Mouse (Mus musculus): ENCODE data around the gene Ebp. TPM values are rescaled to one million over a fixed set of nuclear protein-coding genes. Genes with fewer than 3 reads are reported as not detected.
A peak's percentile ranks its signal among the peaks of the same experiment; 100 is the strongest.

The Ebp gene
- polyA plus RNA-seq (2014; fragmentation: Nextera tagmentation; extraction: Ambion mirVana), result 29.5 and 30.5 TPM in 2 replicates

- TF ChIP-seq CTCF (IDR thresholded peaks at IDR 0.05; ENCODE audit: low read depth), result no peak
- H3K36me3 ChIP-seq (ENCODE audit: insufficient read depth), result no peaks in the 10 kb centered on the region
- H3K4me2 ChIP-seq, result peak within 1 kb of the TSS; percentile 63
- peak within 1 kb of the TSS; percentile 58 for H3K9ac ChIP-seq
- ATAC-seq (ENCODE audit: insufficient read depth) (0 out of 2 replicates have a peak, but pooled peaks have one; percentile 3), DNase-seq (no peak)
- no peaks in the 10 kb centered on the region for H3K4me1 ChIP-seq (ENCODE audit: insufficient read depth)
- H3K4me3 ChIP-seq (ENCODE audit: low read depth, low read length), result peak within 1 kb of the TSS; percentile 50
- no peaks in the 10 kb centered on the region for H3K9me3 ChIP-seq (ENCODE audit: low read depth, low read length)
- H3K27me3 ChIP-seq (ENCODE audit: insufficient read depth, low read length), result no peaks in the 10 kb centered on the region
- peak within 1 kb of the TSS; percentile 46; the same call in 1 of the 2 replicates for H3K27ac ChIP-seq (ENCODE audit: low read depth)
- 13% methylated on average over 10 of the region's 10 CpGs for WGBS
Observed at GRCm38 (mm10) chrX:8193419-8193723, at the start of gene Ebp. Gene Ebp (minus strand): TSS chrX:8193512.

- no peaks in the 10 kb centered on the region for H3K4me1 ChIP-seq (ENCODE audit: insufficient read depth)
- no peaks in the 10 kb centered on the region for H3K9me3 ChIP-seq (ENCODE audit: low read depth, low read length)
- 73% methylated on average over 13 of the region's 13 CpGs for WGBS
- no peak overlapping the region for H3K4me3 ChIP-seq (ENCODE audit: low read depth, low read length)
- H3K9ac ChIP-seq, result no peak overlapping the region
- ATAC-seq (ENCODE audit: insufficient read depth) (no peak; the same call in 1 of the 2 replicates), DNase-seq (no peak)
- H3K4me2 ChIP-seq, result no peak overlapping the region
- no peak for TF ChIP-seq CTCF (IDR thresholded peaks at IDR 0.05; ENCODE audit: low read depth)
- no peaks in the 10 kb centered on the region for H3K27me3 ChIP-seq (ENCODE audit: insufficient read depth, low read length)
- H3K36me3 ChIP-seq (ENCODE audit: insufficient read depth), result 0 out of 2 replicates have a peak, but pooled peaks cover 9% of the 10 kb centered on the region
- H3K27ac ChIP-seq (ENCODE audit: low read depth), result no peak overlapping the region
Observed at GRCm38 (mm10) chrX:8238804-8239395, 45.6 kb upstream of the Ebp start.

GRCm38 (mm10) chrX:8236704-8237103, 43.4 kb upstream of the Ebp start:
- Histone ChIP-seq H3K9ac (no peak overlapping the region), H3K27ac (ENCODE audit: low read depth) (no peak overlapping the region), H3K4me2 (no peak overlapping the region), H3K4me3 (ENCODE audit: low read depth, low read length) (no peak overlapping the region), H3K27me3 (ENCODE audit: insufficient read depth, low read length) (no peaks in the 10 kb centered on the region), H3K9me3 (ENCODE audit: low read depth, low read length) (no peaks in the 10 kb centered on the region), H3K36me3 (ENCODE audit: insufficient read depth) (0 out of 2 replicates have a peak, but pooled peaks cover 6% of the 10 kb centered on the region), H3K4me1 (ENCODE audit: insufficient read depth) (no peaks in the 10 kb centered on the region)
- no peak for ATAC-seq (ENCODE audit: insufficient read depth)
- DNase-seq, result no peak
- WGBS, result 83% methylated on average over 2 of the region's 2 CpGs
- TF ChIP-seq CTCF (IDR thresholded peaks at IDR 0.05; ENCODE audit: low read depth), result no peak

GRCm38 (mm10) chrX:8233602-8234001, 40.3 kb upstream of the Ebp start:
- H3K27ac ChIP-seq (ENCODE audit: low read depth), result no peak overlapping the region
- TF ChIP-seq CTCF (IDR thresholded peaks at IDR 0.05; ENCODE audit: low read depth), result no peak
- no peak for ATAC-seq (ENCODE audit: insufficient read depth)
- no peaks in the 10 kb centered on the region for H3K36me3 ChIP-seq (ENCODE audit: insufficient read depth)
- H3K9me3 ChIP-seq (ENCODE audit: low read depth, low read length), result no peaks in the 10 kb centered on the region
- no peak for DNase-seq
- no peak overlapping the region for H3K4me2 ChIP-seq
- WGBS, result 74% methylated on average over 3 of the region's 3 CpGs
- H3K9ac ChIP-seq, result no peak overlapping the region
- no peaks in the 10 kb centered on the region for H3K27me3 ChIP-seq (ENCODE audit: insufficient read depth, low read length)
- H3K4me3 ChIP-seq (ENCODE audit: low read depth, low read length), result no peak overlapping the region
- H3K4me1 ChIP-seq (ENCODE audit: insufficient read depth), result no peaks in the 10 kb centered on the region

- Histone ChIP-seq H3K36me3 (ENCODE audit: insufficient read depth) (no peaks in the 10 kb centered on the region), H3K4me2 (no peak overlapping the region), H3K4me3 (ENCODE audit: low read depth, low read length) (no peak overlapping the region), H3K9ac (no peak overlapping the region), H3K27me3 (ENCODE audit: insufficient read depth, low read length) (no peaks in the 10 kb centered on the region), H3K4me1 (ENCODE audit: insufficient read depth) (no peaks in the 10 kb centered on the region), H3K27ac (ENCODE audit: low read depth) (no peak overlapping the region), H3K9me3 (ENCODE audit: low read depth, low read length) (no peaks in the 10 kb centered on the region)
- no peak for TF ChIP-seq CTCF (IDR thresholded peaks at IDR 0.05; ENCODE audit: low read depth)
- DNase-seq (no peak), ATAC-seq (ENCODE audit: insufficient read depth) (no peak)
- 81% methylated on average over 4 of the region's 4 CpGs for WGBS
Observed at GRCm38 (mm10) chrX:8230272-8230671, 37.0 kb upstream of the Ebp start.

- DNase-seq (no peak), ATAC-seq (ENCODE audit: insufficient read depth) (no peak)
- Histone ChIP-seq H3K27ac (ENCODE audit: low read depth) (no peak overlapping the region), H3K4me1 (ENCODE audit: insufficient read depth) (no peaks in the 10 kb centered on the region), H3K9me3 (ENCODE audit: low read depth, low read length) (no peaks in the 10 kb centered on the region), H3K4me3 (ENCODE audit: low read depth, low read length) (no peak overlapping the region), H3K27me3 (ENCODE audit: insufficient read depth, low read length) (no peaks in the 10 kb centered on the region), H3K36me3 (ENCODE audit: insufficient read depth) (no peaks in the 10 kb centered on the region), H3K9ac (no peak overlapping the region), H3K4me2 (no peak overlapping the region)
- TF ChIP-seq CTCF (IDR thresholded peaks at IDR 0.05; ENCODE audit: low read depth), result no peak
- 82% methylated on average over 7 of the region's 7 CpGs for WGBS
Observed at GRCm38 (mm10) chrX:8223473-8223872, 30.2 kb upstream of the Ebp start.

GRCm38 (mm10) chrX:8222678-8223421, 29.5 kb upstream of the Ebp start:
- H3K36me3 ChIP-seq (ENCODE audit: insufficient read depth), result no peaks in the 10 kb centered on the region
- H3K27ac ChIP-seq (ENCODE audit: low read depth), result no peak overlapping the region
- H3K4me3 ChIP-seq (ENCODE audit: low read depth, low read length), result no peak overlapping the region
- 51% methylated on average over 7 of the region's 7 CpGs for WGBS
- H3K27me3 ChIP-seq (ENCODE audit: insufficient read depth, low read length), result no peaks in the 10 kb centered on the region
- DNase-seq (no peak), ATAC-seq (ENCODE audit: insufficient read depth) (no peak)
- H3K4me2 ChIP-seq, result no peak overlapping the region
- no peak overlapping the region for H3K9ac ChIP-seq
- H3K4me1 ChIP-seq (ENCODE audit: insufficient read depth), result no peaks in the 10 kb centered on the region
- no peak for TF ChIP-seq CTCF (IDR thresholded peaks at IDR 0.05; ENCODE audit: low read depth)
- no peaks in the 10 kb centered on the region for H3K9me3 ChIP-seq (ENCODE audit: low read depth, low read length)
